Mouse (Mus musculus) adrenal gland, postnatal 14 days (tissue): ENCODE measurements at regions not wholly inside any gene's neighbourhood (a gene's known extent, or its start where the extent isn't known, plus 50 kb on each side); places are given as distances from the start of the nearest gene placed in this dataset.

Source experiments
- DNase-seq: peaks from one replicate; pipeline ENCODE4 v3.0.0; 2021; ENCODE audit warnings: mixed read lengths

GRCm38 (mm10) chr13:37468304-37469178 lies 123.5 kb downstream of the Ly86 start:
- no peak for DNase-seq

- no peak for DNase-seq
Observed at GRCm38 (mm10) chr13:37470230-37470907, 125.4 kb downstream of the Ly86 start.

- no peak for DNase-seq
Observed at GRCm38 (mm10) chr13:37473359-37473758, 128.4 kb downstream of the Ly86 start.

- no peak for DNase-seq
Observed at GRCm38 (mm10) chr13:37475804-37476203, 130.8 kb downstream of the Ly86 start.

- peak; percentile 42 for DNase-seq
Observed at GRCm38 (mm10) chr13:37476256-37477053, 131.4 kb downstream of the Ly86 start.

- no peak for DNase-seq
Observed at GRCm38 (mm10) chr13:37477342-37477741, 132.3 kb downstream of the Ly86 start.

- peak; percentile 84 for DNase-seq
Observed at GRCm38 (mm10) chr13:37477749-37478548, 132.9 kb downstream of the Ly86 start.

GRCm38 (mm10) chr13:37479182-37479691 lies 134.2 kb downstream of the Ly86 start:
- DNase-seq: no peak

- DNase-seq: no peak
Observed at GRCm38 (mm10) chr13:37481514-37481913, 136.5 kb downstream of the Ly86 start.

- peak; percentile 55 for DNase-seq
Observed at GRCm38 (mm10) chr13:37482038-37482437, 137.0 kb downstream of the Ly86 start.

- DNase-seq: peak; percentile 82
Observed at GRCm38 (mm10) chr13:37482589-37482988, 137.6 kb downstream of the Ly86 start.

- DNase-seq: peak; percentile 90
Observed at GRCm38 (mm10) chr13:37483010-37483855, 138.2 kb downstream of the Ly86 start.

GRCm38 (mm10) chr13:37484631-37485030 lies 139.6 kb downstream of the Ly86 start:
- DNase-seq: peak; percentile 69

- DNase-seq: peak; percentile 86
Observed at GRCm38 (mm10) chr13:37492115-37493001, 147.3 kb downstream of the Ly86 start.

- no peak for DNase-seq
Observed at GRCm38 (mm10) chr13:37493331-37493730, 148.3 kb downstream of the Ly86 start.

- DNase-seq: no peak
Observed at GRCm38 (mm10) chr13:37495272-37495932, 150.4 kb downstream of the Ly86 start.

- no peak for DNase-seq
Observed at GRCm38 (mm10) chr13:37497986-37498385, 153.0 kb downstream of the Ly86 start.

GRCm38 (mm10) chr13:37500668-37501286 lies 155.8 kb downstream of the Ly86 start:
- no peak for DNase-seq
